Mouse (Mus musculus) MEL-GATA-1-ER (cell line): ENCODE data around the gene Nrg3.

Source experiments
- DNase-seq: peaks from one replicate; pipeline ENCODE4 v3.0.0-alpha.2; 2012; ENCODE audit warnings: low read depth; ENCODE audit errors: extremely low read depth

The Nrg3 gene

GRCm38 (mm10) chr14:38991847-38992573 is 480.9 kb downstream of the Nrg3 start:
- no peak for DNase-seq

DNA sequence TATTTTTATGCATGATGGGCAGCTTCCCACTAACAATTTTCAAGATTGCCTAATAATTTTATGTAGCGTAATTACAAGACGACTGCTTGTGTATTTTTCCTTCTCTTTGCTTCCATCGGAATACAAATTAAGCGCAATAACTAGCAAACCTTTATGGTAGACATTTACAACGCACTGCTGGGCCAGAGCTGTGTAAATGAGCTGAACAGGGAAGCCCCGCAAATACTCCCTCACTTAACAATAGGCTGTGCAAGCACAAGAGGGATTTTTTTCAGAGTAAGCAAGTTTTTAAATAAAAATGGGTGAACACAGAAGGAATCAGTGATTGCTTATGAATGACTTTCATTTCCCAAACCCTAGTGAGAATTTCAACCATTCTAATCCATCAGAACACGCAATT is 513.5 kb downstream of the Nrg3 start:
- no peak for DNase-seq

GRCm38 (mm10) chr14:38937481-38937880 is 535.4 kb downstream of the Nrg3 start:
- no peak for DNase-seq

DNA sequence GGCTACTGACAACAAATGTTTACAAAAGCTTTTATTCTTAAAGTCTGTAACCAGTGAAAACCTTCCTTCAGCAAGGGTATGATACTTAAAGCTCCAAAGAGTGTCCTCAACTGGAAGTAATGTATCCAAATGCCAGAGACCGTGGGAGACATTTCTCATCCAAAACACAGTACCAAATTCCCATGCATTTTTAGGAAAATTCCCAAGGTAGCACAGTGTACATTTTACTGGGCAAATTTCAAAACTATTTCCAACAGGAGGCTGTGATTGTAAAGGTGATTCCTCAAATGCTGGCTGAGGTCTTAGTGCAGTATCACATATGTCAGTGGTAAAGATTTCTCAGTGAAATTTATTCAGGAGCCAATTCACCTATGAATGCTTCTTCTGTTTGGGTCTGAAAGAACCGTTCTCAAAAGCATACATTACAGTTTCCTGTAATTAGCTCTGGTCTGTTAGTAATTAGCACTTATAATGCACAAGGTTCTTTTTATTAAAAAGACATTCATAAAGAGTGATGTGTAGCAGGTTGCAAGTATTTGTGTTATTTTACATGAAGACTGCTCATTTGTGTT is 536.3 kb downstream of the Nrg3 start:
- DNase-seq: no peak

- DNase-seq: no peak
These were observed 549.2 kb downstream of the Nrg3 start for GRCm38 (mm10) chr14:38923652-38924051.

DNA sequence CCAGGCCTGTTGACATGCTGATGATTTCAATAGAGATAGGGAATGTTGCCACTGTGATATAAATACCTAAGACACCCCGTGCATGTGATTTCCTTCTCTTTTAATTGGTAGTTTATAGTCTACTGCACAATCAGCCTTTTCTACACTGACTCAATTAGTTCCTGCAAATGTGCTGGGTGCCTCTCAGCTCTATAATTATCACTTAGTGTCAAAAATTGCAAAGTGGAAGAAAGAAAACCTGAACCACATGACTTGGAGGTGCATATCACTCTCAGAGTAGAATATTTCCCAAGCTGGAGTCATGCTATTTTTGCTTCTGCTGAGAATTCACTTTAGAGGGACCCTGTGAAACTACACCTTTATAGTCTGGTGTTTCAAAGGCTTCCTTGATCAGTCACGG is 552.1 kb downstream of the Nrg3 start:
- no peak for DNase-seq

- DNase-seq: no peak
These were observed 602.3 kb downstream of the Nrg3 start for GRCm38 (mm10) chr14:38870591-38870990.

DNA sequence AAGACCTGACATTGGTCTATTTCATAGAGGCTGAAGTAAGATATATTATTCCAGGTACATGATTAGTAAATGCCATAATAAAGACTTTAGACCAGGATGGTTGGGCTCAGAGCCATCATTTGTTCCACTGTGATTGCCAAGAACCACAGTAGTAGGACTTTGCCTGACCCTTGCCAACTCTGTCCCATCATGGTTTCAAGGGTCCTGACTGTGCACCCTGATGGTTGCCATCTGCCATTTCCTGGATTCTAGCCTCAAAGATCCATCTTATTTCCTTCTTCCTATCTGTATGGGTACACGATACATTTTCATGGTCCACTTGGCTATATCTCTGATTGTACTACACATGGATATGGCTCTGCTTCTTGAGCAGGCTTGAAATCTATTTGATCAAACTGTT is 625.3 kb downstream of the Nrg3 start:
- no peak for DNase-seq

DNA sequence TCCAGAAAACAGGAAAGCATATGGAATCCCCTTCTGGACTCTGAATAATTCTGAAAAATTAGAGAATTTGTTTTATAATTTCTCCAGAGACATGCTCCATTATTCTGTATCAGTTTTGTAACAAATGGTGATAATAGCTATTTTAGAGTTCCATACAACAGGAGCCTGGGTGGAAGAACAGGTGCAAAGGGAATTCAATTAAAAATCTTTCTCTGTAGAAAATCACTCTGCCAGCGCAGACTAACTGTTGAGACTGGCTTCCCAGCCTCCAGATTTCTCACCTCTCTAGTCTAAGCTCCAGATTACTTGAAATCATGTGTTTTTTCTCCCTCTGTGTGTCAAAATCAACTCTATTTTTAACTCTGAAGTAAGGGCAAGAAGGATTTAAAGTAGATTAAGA is 625.8 kb downstream of the Nrg3 start:
- no peak for DNase-seq

- DNase-seq: no peak
These were observed 637.9 kb downstream of the Nrg3 start for GRCm38 (mm10) chr14:38835006-38835405.

- no peak for DNase-seq
These were observed 648.0 kb downstream of the Nrg3 start for GRCm38 (mm10) chr14:38824891-38825290.

DNA sequence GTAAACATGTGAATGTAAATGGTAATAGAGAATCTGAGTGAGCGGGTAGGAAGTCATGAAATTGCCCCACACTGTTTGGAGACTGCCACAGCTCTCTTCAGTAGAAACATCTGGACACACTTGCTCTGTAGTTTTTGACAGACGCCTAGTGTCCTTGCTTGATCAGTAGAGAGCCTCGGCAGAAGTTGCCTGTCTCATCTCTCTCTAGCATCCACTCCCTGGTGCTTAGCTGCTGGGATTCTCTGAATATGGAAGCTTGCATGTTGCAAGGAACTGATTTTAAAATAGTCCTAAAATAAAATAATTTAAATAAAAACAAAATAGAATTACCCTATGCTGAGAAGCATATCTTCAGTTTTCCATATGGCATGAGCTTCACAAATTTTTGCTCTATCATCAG is 675.9 kb downstream of the Nrg3 start:
- DNase-seq: no peak

GRCm38 (mm10) chr14:38775291-38776116 is 697.4 kb downstream of the Nrg3 start:
- no peak for DNase-seq

- no peak for DNase-seq
These were observed 698.1 kb downstream of the Nrg3 start for GRCm38 (mm10) chr14:38774811-38775210.

- DNase-seq: no peak
These were observed 742.4 kb downstream of the Nrg3 start for GRCm38 (mm10) chr14:38730465-38730864.

GRCm38 (mm10) chr14:38703894-38704293 is 769.0 kb downstream of the Nrg3 start:
- DNase-seq: no peak

DNA sequence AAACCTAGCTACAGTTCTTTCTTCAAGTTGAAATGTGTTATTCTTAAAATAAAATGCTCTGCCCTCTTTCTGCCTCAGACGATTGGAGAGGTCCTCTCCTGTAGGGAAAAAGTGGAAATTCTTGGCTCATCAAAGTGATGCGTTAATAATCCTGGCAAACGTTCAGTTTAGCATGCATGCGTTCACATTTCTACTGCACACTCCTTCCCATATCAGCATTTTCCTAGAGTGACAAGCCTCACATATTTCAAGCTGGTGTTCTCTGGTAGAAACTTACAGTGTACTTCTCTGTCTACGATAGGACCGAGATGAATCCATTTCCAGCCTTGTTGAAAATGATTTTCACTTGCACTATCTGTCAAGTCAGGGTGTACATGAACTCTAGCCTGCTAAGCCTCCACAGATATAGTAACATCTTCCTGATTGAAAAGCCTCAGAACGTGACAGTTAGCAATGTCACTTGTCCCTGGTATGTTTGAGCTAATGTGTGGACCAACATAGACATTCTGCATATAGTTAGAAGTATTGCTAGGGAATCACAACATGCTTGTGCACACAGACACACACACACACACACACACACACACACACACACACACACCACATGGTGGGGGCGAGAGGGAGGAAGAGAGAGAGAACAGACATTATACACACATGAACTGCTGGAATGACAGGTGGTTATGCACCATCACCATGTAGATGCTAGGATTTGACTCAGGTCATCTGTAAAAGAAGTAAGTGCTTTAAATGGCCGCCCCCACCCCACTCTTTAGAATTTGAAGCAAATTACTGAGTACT is 770.1 kb downstream of the Nrg3 start:
- no peak for DNase-seq

DNA sequence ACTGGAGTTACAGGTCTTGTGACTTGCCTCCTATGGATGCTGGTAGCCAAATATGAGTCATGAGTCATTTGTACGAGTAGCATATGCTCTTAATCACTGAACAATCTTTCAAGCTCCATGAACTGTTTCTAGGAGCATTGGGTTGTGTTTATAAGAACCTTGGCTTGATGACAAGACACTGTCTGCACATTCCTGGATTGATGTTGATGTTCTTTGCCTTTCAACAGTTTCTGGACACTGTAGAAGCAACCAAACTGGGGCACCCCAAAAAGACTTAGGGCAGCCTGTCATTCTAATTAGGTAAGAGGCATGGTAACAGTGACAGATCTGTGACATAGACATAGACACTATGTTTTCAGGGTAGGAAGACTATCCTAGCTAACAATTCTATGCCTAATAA is 771.5 kb downstream of the Nrg3 start:
- DNase-seq: no peak

GRCm38 (mm10) chr14:38700972-38701371 is 771.9 kb downstream of the Nrg3 start:
- DNase-seq: no peak

GRCm38 (mm10) chr14:38659973-38660372 is 812.9 kb downstream of the Nrg3 start:
- DNase-seq: no peak

DNA sequence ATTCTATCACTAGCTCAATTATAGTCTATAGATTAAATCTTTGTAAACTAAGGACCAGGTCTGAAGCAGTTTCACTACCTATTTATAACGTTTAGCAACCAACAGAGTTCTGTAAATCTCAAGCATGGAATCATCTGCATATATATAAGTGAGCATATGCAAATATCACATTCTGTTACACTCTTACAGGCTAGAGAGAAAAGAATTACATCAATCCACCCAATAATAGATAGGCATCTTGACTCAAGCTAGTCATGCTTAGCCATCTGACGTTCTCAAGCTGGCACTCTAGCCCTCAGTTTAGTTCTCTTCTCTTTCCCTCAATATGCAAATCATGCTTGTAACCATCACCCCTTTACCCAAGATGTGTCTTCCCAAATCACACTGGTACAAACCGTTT is 835.8 kb downstream of the Nrg3 start:
- no peak for DNase-seq

DNA sequence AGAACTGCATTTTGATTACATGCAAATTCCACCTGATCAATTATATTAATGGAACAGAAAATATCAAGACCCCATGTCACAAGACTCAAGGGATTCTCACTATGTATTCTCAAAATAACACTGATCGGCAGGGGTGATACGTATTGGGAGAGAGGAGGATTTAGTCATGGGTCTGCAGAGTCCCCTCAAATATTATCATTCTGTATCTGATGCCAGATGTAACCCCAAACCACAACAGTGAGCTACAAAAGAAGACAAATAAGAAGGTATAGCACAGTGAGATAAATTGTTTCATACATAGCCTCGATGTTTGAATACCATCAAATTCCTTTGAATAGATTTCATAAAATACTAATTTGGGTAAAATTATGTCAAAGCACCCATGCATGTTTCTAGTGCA is 842.8 kb downstream of the Nrg3 start:
- DNase-seq: no peak
